Mouse (Mus musculus) brain, embryonic 18.5 days (tissue): ENCODE measurements around the gene Coq4.
A peak's percentile ranks its signal among the peaks of the same experiment; 100 is the strongest.
"Not testable (repeated sequence)": the region's sequence is repeated elsewhere in the genome, so short reads cannot be mapped to it uniquely, and the experiment has no call there.

Source experiments
- DNase-seq: peaks from one replicate; pipeline ENCODE4 v3.0.0-alpha.2; 2012; ENCODE audit warnings: low read depth, low spot score

Gene Coq4

DNA sequence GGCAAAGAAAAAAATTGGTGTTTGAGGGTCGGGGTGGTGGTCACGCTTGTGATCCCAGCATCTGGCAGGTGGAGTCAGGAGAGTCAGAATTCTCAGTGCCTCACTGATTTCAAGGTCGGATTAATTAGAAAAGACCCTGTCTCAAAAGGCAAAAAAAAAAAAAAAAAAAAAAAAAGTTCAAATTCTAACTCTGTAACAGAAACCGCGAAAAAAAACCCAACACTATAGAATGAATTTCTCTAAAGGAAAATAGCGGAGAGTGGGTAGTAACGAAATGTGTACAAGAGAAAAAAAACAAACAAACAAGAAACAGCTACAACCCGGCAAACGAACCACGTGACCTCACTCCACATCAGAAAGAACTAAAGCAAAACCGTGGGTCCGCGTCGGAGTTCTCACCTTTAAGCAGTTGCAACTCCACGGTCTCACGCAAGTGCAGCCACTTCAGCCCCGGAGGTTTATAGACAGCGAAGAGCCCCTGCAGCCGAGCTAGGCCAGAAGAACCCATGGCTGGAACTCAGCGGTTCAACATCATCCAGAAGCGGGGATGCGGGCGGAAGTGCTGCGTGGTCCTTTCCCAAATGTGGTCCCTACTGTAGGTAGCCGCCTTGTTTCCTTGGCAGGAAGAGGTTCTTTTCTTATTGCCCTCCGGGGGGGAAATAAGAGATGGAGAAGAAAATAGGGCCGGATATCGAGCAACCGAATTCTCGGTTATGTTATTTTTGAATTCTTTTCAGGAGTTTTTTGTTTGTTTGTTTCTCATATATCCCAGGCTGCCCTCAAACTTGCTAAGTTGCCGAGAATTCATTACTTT is at the start of gene Coq4:
Coq4 (plus strand) TSS at position 390 of the 814 bp plus-strand sequence.
- DNase-seq: peak; percentile 89

DNA sequence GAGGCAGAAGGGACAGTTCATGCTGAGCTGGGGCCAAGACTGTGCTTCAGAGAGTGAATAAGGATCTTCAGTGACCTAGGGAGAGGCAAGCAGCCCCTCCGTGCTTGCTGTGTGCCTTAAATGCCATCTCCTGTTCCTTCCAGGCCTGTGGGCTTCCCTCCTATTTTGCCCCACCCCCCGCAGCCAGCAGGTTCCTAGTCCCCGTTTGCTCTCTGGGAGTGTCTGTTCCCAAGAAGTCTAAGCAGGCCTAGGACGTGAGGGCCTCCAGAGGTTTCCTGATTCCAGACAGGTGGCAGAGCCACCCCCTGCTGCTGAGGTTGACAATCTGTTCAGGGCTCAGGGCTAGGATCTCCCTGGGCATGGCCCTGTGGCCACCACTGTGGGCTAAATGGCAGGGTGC is 48.5 kb upstream of the Coq4 start:
- no peak for DNase-seq

DNA sequence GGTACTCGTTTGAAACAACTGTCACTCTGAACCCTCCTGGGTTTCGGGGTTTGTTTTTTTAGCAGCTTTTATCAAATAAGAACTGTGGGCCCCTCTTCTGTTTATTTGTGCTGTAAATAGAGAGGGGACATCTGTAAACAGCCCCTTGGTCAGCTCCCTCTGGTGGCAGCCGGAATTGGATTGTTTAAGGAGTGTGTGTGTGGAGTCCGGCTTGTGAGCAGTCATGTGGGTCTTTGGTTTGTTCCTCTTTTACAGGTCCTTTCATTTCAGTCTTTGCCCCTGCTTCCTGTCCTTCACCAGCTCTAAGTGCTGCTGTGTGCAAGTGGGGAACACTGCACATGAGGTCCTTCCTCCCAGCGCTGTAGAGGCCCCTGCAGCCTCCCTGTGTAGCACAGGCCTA is 47.9 kb upstream of the Coq4 start:
- DNase-seq: no peak

DNA sequence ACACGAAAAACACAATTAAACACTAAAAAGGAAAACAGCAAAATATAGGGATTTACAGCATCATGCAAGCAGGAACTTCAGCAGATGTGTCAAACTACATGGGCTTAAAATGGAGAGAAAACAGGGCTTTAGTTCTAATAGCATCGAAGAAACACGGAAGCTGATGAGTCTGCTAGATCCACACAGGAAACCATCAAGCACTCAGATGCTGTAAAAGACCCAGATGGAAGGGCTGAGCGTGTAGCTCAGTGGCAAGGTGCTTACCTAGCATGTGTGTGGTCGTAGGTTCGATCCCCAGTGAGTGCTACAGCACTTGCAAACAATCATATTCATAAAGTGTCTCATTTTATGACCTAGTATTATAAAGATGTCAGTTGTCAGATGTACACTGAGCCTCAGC is 46.1 kb upstream of the Coq4 start:
- DNase-seq: no peak

GRCm38 (mm10) chr2:29744256-29744655 is 43.0 kb upstream of the Coq4 start:
- no peak for DNase-seq

DNA sequence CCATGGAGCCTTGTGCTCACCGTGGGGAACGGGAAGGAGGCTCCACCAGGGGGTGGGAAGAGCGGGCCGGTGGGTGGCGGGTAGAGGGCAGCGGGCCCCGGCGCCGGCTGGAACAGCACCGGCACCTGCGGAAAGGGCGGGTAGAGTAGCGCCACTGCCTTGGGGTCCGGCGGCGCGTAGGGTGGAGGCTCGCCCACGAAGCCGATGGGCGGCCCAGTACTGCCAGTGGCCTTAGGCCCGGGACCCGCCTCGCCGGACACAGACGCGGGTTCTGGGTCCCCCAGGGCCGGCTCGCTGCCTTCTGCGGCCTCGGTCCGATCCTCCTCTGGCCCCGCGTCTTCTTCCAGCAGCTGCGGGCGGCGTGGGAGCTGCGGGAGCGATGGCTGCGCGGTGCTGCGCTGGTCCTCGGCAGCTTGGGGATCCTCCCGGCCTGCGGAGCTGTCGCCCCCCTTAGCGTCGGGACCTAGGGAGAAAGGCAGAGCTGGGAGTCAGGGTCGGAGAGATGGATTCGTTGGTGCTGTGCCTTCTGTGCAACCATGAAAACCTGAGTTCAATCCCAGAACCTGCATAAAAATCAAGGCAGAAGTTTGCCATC is 40.0 kb upstream of the Coq4 start:
- DNase-seq: no peak

- DNase-seq: no peak
Measured at GRCm38 (mm10) chr2:29747852-29748251, 39.4 kb upstream of the Coq4 start.

- DNase-seq: no peak
Measured at GRCm38 (mm10) chr2:29748499-29748898, 38.8 kb upstream of the Coq4 start.

DNA sequence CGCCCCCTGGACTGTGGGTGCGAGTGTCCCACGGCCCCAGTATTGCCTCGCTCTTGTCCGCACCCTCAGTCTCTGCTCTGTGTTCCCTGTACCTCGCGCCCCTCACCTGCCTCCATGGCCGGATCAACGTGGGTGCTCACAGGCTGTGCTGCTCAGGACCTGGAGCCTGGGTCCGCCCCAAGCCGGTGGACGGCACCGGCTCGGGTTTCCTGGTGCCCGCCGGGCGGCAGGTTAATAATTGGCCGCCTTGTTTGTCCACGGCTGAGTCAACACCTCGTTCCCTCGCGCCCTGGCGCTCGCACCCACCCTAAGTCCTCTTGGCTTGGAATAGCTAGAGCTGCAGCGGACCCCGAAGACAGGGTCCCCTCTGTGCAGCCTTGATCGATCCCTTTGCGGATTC is 35.8 kb upstream of the Coq4 start, which contains the start of gene Gm13420:
Gm13420 (minus strand) TSS at position 189 of the 400 bp plus-strand sequence.
- no peak for DNase-seq

GRCm38 (mm10) chr2:29752397-29752796 is 34.9 kb upstream of the Coq4 start:
- DNase-seq: no peak

DNA sequence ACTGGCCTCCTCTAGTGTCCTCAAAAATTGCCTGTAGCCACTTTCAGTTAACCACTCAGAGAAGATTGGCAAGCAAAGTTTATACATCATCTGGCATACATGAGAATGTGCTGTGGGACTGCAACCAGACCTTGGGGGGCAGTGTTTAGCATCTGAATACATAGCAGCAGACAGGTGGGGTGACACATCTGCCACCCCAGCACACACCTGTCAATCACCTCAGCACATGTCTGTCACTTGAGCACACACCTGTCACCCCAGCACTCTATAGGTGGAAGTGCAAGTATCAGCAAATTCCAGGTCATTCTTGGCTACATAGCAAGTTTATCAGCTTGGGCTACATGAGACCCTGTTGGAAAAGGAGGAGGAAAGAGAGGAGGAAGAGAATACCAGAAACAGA is 31.6 kb upstream of the Coq4 start:
- no peak for DNase-seq

GRCm38 (mm10) chr2:29764831-29765230 is 22.5 kb upstream of the Coq4 start:
- no peak for DNase-seq

- DNase-seq: no peak
Measured at GRCm38 (mm10) chr2:29767976-29768709, 19.1 kb upstream of the Coq4 start.

DNA sequence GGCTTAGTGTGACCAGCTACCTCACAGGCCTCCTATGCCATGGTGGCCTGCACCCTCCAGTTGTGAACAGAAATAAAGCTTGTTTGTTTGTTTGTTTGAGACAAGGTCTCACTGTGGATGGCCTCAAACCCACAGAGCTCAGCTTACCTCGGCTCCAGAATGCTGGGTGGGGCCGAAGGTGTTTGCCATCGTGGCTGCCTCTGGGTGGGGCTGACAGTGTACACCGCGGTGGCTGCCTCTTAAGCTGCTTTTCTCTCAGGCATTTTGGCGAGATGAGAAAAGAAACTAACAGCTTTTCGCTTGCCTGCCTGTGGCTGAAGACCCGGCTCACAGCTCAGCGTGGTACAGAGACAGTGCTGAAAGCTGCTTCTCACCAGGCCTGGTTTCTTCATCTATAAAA is 18.4 kb upstream of the Coq4 start:
- DNase-seq: no peak

GRCm38 (mm10) chr2:29770162-29770561 is 17.1 kb upstream of the Coq4 start:
- DNase-seq: no peak

DNA sequence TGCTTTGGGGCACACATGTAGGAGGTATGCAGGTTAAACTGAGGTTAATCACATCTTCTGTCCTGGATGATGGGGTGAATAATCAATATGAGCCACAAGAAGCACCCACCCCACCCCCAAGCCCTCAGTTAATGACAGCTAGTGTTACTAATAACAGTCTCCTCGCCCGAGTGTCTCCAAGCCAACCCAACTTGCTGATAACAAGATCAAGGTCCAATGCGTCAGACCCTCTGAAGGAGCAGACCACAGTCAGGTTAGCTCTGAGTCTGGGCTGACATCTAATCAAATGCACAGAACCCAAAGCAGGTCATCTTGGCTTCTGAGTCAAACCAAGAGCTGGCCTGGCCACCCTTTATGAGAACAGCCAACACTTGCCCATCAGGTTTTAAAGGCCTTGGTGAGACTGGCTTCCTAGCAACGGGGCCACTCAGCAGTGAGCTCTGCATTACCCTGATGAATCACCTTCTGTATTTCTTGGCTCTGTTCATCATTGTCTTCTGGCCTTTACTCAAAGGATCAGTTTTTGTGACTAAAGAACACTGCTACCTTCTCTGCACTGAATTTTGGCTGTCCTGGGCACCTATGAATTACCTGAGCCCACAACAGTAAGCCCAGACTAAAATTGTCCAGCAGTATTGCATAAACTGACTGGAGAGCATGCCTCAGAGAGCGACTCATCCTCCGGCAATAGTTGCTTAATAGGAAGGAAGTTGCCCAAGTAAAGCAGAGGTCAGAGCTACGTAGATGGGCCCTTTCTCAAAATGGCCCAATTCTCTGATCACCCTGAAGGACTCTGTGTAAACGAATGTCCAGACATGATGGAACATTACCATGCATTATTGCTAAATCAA is 15.5 kb upstream of the Coq4 start:
- no peak for DNase-seq

DNA sequence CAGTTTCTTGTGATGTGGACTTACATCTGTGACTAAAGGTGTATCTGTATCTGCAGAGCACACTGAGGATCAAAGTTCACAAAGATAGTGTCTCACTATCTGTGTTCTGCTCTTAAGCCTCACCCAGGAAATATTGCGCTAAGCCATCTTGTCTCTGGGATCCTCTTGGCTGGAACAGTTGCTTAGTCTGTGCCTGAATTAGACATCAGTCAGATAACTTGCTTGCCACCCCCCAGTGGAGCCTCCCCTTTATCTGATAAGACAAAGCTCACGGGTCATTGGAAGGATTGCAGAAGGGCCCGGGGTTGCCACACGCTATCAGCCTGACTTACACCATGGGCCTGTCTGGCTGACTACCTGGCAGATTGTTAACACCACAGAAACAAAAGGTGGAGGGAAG is 14.0 kb upstream of the Coq4 start:
- no peak for DNase-seq

DNA sequence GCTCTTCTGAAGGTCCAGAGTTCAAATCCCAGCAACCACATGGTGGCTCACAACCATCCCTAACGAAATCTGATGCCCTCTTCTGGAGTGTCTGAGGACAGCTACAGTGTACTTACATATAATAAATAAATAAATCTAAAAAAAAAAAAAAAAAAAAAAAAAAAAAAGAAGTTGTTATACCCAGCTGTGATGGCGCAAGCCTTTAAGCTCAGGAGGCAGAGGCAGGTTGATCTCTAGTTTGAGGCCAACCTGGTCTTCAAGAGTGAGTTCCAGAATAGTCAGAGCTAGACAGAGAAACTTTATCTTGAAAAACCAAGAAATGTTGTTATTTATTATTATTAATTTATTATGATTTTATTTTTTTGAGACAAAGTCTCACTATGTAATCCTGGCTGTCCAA is 6.0 kb upstream of the Coq4 start:
- not testable (repeated sequence) for DNase-seq

- DNase-seq: no peak
Measured at GRCm38 (mm10) chr2:29784290-29784689, 3.0 kb upstream of the Coq4 start.

DNA sequence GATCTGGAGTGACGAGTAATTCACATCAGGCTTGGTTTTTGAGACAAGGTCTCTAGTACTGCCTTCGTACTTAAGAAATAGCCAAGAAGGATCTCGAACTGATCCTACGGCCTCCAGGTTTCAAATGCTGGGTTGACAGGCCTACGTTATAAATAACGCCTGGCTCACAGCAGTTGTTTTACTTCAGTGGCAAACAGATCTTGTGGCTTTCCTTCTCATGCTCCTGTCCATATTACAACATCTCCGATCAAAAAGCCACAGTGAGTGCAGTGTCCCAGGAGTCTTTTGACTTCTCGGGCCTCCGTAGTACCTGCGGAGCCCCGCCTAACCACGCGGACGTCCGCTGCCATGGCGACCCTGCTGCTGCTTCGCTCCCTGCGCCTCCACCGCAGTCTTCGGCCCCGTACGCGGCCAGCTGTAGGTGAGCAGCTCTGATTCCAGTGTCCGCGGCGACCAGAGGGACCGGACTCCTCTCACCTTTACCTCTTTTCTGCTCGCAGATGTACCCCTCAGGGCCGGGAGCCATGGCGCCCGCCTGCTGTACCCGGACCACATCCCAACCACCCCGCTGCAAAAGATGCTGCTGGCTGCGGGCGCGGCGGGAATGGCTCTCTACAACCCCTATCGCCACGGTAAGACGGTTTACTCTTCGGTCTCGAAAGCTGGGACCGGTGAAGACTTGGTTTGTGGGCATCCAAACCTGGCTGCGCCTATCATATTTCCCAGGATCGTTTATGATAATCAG is 816 bp downstream of the Coq4 start, which contains the start of gene Trub2:
Trub2 (minus strand) TSS at position 566 of the 745 bp plus-strand sequence.
- DNase-seq: peak; percentile 67
